Comparison of ENCODE assay signal across 7 mouse cellular contexts in the genomic region with DNA sequence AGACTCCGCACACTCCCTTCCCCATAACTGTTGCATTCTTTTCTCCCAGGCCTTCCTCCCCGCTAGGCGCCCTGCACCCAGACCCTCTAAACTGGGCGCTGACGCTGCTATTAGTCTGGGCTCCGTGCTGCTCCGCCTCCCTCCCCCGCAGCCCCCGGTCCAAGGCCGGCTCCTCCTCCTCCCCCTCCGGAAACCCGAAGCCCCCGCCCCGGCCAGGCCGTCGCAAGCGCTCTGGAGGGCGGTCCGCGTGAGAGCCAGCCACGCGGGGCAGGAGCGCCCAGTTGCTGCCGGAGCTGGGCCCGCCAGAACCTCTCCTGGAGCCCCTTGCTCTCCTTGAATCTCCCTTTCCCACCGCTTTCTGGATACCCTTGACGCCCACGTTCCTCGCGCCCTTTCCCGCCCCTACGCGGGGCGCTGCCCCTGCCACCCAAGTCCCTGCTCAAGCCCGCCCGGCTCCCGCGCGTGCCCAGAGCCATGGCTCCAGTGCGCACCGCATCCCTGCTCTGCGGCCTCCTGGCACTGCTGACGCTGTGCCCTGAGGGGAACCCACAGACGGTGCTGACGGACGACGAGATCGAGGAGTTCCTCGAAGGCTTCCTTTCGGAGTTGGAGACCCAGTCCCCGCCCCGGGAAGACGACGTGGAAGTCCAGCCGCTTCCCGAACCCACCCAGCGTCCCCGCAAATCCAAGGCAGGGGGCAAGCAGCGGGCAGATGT. TPM values are rescaled to one million over a fixed set of nuclear protein-coding genes. Genes with fewer than 3 reads are reported as not detected.
DNase-seq lines count a peak whose midpoint lies in the region; ATAC-seq and TF ChIP-seq lines count a peak whose summit lies in the region.

A gene (plus strand): TSS at position 270 of the 716 bp plus-strand sequence.

- 3% methylated on average over 48 of the region's 59 CpGs for WGBS in limb, embryonic 14.5 days
- 4% methylated on average over 53 of the region's 59 CpGs for WGBS in midbrain, postnatal 0 days

- H3K36me3 ChIP-seq in limb, embryonic 14.5 days (ENCODE audit: control insufficient read depth, insufficient read depth, low read length): peaks cover 6% of the 10 kb centered on the region; the same call in 1 of the 2 replicates
- no peaks in the 10 kb centered on the region for H3K36me3 ChIP-seq in midbrain, postnatal 0 days (ENCODE audit: insufficient read depth, low read length)

- intact Hi-C loops in gastrocnemius, postnatal 36 days (cut with DNase I): no loop called here

- peak within 1 kb of the TSS; percentile 85 for H3K4me2 ChIP-seq in limb, embryonic 14.5 days (replicated peaks; ENCODE audit: low read depth, low read length, severe bottlenecking)
- peak within 1 kb of the TSS; percentile 49 for H3K4me2 ChIP-seq in midbrain, postnatal 0 days (ENCODE audit: low read depth, low read length, poor library complexity, severe bottlenecking)

- 0 out of 2 replicates have a peak within 1 kb of the TSS, but pooled peaks have one; percentile 15 for H3K4me3 ChIP-seq in bone marrow macrophage, adult 2 months (ENCODE audit: insufficient read depth, low read length)
- peak within 1 kb of the TSS; percentile 54 for H3K4me3 ChIP-seq in limb, embryonic 14.5 days (replicated peaks; ENCODE audit: low read length)
- H3K4me3 ChIP-seq in midbrain, postnatal 0 days (ENCODE audit: low read depth, low read length): peak within 1 kb of the TSS; percentile 34

- TF ChIP-seq CTCF in bone marrow macrophage, adult 2 months (IDR thresholded peaks at IDR 0.05; ENCODE audit: low read depth, low read length): no peak
- TF ChIP-seq CTCF in midbrain, postnatal 0 days (IDR thresholded peaks at IDR 0.05): no peak

- H3K9ac ChIP-seq in limb, embryonic 14.5 days (ENCODE audit: low read depth, low read length, severe bottlenecking): peak within 1 kb of the TSS; percentile 70
- no peak within 1 kb of the TSS for H3K9ac ChIP-seq in midbrain, postnatal 0 days (replicated peaks; ENCODE audit: low read length, poor library complexity, severe bottlenecking)

- no peaks in the 10 kb centered on the region for H3K4me1 ChIP-seq in bone marrow macrophage, adult 2 months (ENCODE audit: control insufficient read depth, insufficient read depth, low read length)
- peaks cover 10% of the 10 kb centered on the region for H3K4me1 ChIP-seq in limb, embryonic 14.5 days (ENCODE audit: control insufficient read depth, insufficient read depth, low read length)
- no peaks in the 10 kb centered on the region for H3K4me1 ChIP-seq in midbrain, postnatal 0 days (ENCODE audit: insufficient read depth, low read length)

- peak; percentile 86 for ATAC-seq in limb, embryonic 14.5 days (ENCODE audit: low FRiP score, low read depth)
- 0 out of 2 replicates have a peak, but pooled peaks have one; percentile 41 for ATAC-seq in midbrain, postnatal 0 days (ENCODE audit: low FRiP score)

- TF ChIP-seq POLR2A in bone marrow macrophage, adult 2 months (IDR thresholded peaks at IDR 0.05; ENCODE audit: borderline replicate concordance, low read depth, low read length): no peak
- peak; percentile 38; the same call in 1 of the 2 replicates for TF ChIP-seq POLR2A in limb, embryonic 14.5 days (IDR thresholded peaks at IDR 0.05; ENCODE audit: borderline replicate concordance, extremely low read depth, insufficient read depth, insufficient read length)

- no peak within 1 kb of the TSS for H3K27ac ChIP-seq in bone marrow macrophage, adult 2 months (ENCODE audit: insufficient read depth, low read depth, low read length)
- H3K27ac ChIP-seq in limb, embryonic 14.5 days (replicated peaks; ENCODE audit: low read depth, low read length): 0 out of 2 replicates have a peak within 1 kb of the TSS, but pooled peaks have one; percentile 8
- no peak within 1 kb of the TSS for H3K27ac ChIP-seq in midbrain, postnatal 0 days (ENCODE audit: low read depth, low read length)

- H3K9me3 ChIP-seq in limb, embryonic 14.5 days (ENCODE audit: control insufficient read depth, low read length): no peaks in the 10 kb centered on the region
- no peaks in the 10 kb centered on the region for H3K9me3 ChIP-seq in midbrain, postnatal 0 days (ENCODE audit: low read length)

- DNase-seq in NIH3T3 (ENCODE audit: low read depth): peak; percentile 93
- peak in 1 of 2 experiments; percentile 65 for DNase-seq in gastrocnemius, postnatal 36 days
- DNase-seq in induced T-regulatory cell, adult 2 months (ENCODE audit: low read depth): peak; percentile 33
- DNase-seq in limb, embryonic 14.5 days (ENCODE audit: low spot score): no peak
- peak; percentile 9 for DNase-seq in midbrain, postnatal 0 days (ENCODE audit: low spot score)
- peak; percentile 77 to 83 for DNase-seq in urinary bladder, postnatal 4 days (ENCODE audit: low spot score in 2 of 2)

- no peaks in the 10 kb centered on the region for H3K27me3 ChIP-seq in limb, embryonic 14.5 days (ENCODE audit: control insufficient read depth, insufficient read depth, low read length)
- peaks cover 26% of the 10 kb centered on the region for H3K27me3 ChIP-seq in midbrain, postnatal 0 days (ENCODE audit: insufficient read depth, low read length)

RNA-seq across cellular contexts. Expression of the gene that starts here (rescaled TPM):
- polyA plus RNA-seq in bone marrow macrophage, adult 2 months (2012; ENCODE audit: insufficient read depth, insufficient read length, missing spikeins): 2.8 and 4.8 TPM in 2 replicates
- 10 to 100 TPM; 28.2 to 55.2 TPM for total RNA-seq in gastrocnemius, postnatal 36 days (2021)
- 60.6 and 70.9 TPM in 2 replicates for polyA plus RNA-seq in limb, embryonic 14.5 days (2012; rRNA removed)
- polyA plus RNA-seq in limb, embryonic 14.5 days (2014; fragmentation: Nextera tagmentation; extraction: Ambion mirVana): 51.7 and 53.7 TPM in 2 replicates
- 19.8 and 29.7 TPM in 2 replicates for total RNA-seq in midbrain, postnatal 0 days (2014; rRNA removed)
- 25.8 and 28.9 TPM in 2 replicates for polyA plus RNA-seq in midbrain, postnatal 0 days (2015; fragmentation: Nextera tagmentation; extraction: Ambion mirVana)
